ENCODE assay signal across 8 mouse cellular contexts in the genomic region with DNA sequence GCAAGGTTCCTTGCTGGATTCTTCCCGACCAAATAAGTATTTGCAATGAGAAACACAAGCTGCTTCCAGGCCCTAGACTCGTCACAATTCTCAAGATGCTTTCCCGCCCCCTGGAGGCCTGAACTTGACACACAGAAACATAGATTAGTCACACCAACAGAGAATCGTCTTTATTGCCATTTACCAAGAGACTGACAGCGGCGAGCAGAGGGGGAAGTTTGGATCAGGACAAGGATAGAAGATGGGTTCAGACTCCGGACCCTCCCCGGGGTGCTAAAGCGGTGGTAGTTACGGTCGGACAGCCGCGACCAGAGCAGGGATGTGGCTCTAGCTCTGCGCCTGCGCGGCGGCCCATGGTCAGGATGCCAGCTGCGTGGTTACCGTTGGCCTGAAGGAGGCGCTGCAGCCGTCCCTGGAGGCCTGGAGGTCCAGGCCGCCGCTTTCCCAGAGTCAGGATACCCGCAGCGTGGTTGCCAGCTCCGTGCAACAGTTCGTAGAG. TPM values are rescaled to one million over a fixed set of nuclear protein-coding genes. Genes with fewer than 3 reads are reported as not detected.
DNase-seq lines count a peak whose midpoint lies in the region; ATAC-seq lines count a peak whose summit lies in the region.

No protein-coding gene starts in this region.

- H3K9me3 ChIP-seq in hindbrain, embryonic 16.5 days (ENCODE audit: control insufficient read depth, low read length): no peaks in the 10 kb centered on the region

- under 1% methylated on average over 27 of the region's 27 CpGs for WGBS in hindbrain, embryonic 16.5 days

- H3K9ac ChIP-seq in hindbrain, embryonic 16.5 days (ENCODE audit: low read depth, low read length): peak overlapping the region; percentile 62

- H3K4me2 ChIP-seq in hindbrain, embryonic 16.5 days (ENCODE audit: low read length): peak overlapping the region; percentile 66

- peak overlapping the region; percentile 48 for H3K4me3 ChIP-seq in hindbrain, embryonic 16.5 days (ENCODE audit: low read length)

- H3K4me1 ChIP-seq in hindbrain, embryonic 16.5 days (ENCODE audit: control insufficient read depth, insufficient read depth, low read depth, low read length): peaks cover 12% of the 10 kb centered on the region

- H3K27ac ChIP-seq in hindbrain, embryonic 16.5 days (ENCODE audit: low read depth, low read length): peak overlapping the region; percentile 60

- peak; percentile 92 for DNase-seq in WW6 (ENCODE audit: low read depth, low spot score)
- peak; percentile 90 to 94 for DNase-seq in cerebellum, postnatal 4 days (ENCODE audit: low spot score in 2 of 2)
- peak; percentile 91 for DNase-seq in gastrocnemius, adult 18-20 months (ENCODE audit: low spot score)
- peak; percentile 83 for DNase-seq in left cerebral cortex, adult 11 months (ENCODE audit: low spot score)
- peak; percentile 87 to 92 for DNase-seq in lung, postnatal 4 days
- peak; percentile 75 for DNase-seq in retina, postnatal 7 days (ENCODE audit: low read depth, low spot score)
- DNase-seq in urinary bladder, adult 18-20 months (ENCODE audit: low spot score in 2 of 2): peak; percentile 49 to 81

- peak; percentile 57 for ATAC-seq in hindbrain, embryonic 16.5 days

- no peaks in the 10 kb centered on the region for H3K27me3 ChIP-seq in hindbrain, embryonic 16.5 days (replicated peaks; ENCODE audit: control insufficient read depth, insufficient read depth, low read length)

- H3K36me3 ChIP-seq in hindbrain, embryonic 16.5 days (ENCODE audit: control insufficient read depth, insufficient read depth, low read length): no peaks in the 10 kb centered on the region

RNA-seq across cellular contexts. Expression of a gene that starts 1.1 kb away (rescaled TPM):
- not detected for total RNA-seq in gastrocnemius, adult 18-20 months (2021)
- 0.48 and 0.59 TPM in 2 replicates for polyA plus RNA-seq in hindbrain, embryonic 16.5 days (2015; fragmentation: Nextera tagmentation; extraction: Ambion mirVana)

RNA-seq across cellular contexts. Expression of a gene that starts 1.9 kb away (rescaled TPM):
- not detected for total RNA-seq in gastrocnemius, adult 18-20 months (2021)
- polyA plus RNA-seq in hindbrain, embryonic 16.5 days (2015; fragmentation: Nextera tagmentation; extraction: Ambion mirVana): 8.9 and 10.0 TPM in 2 replicates

RNA-seq across cellular contexts. Expression of a gene that starts 9.2 kb away (rescaled TPM):
- total RNA-seq in gastrocnemius, adult 18-20 months (2021): 1 to 10 TPM; 5.2 to 5.7 TPM
- polyA plus RNA-seq in hindbrain, embryonic 16.5 days (2015; fragmentation: Nextera tagmentation; extraction: Ambion mirVana): 8.2 and 9.6 TPM in 2 replicates

RNA-seq across cellular contexts. Expression of a gene that starts 23.6 kb away (rescaled TPM):
- total RNA-seq in gastrocnemius, adult 18-20 months (2021): 10 to 100 TPM; 40.3 to 42.7 TPM
- polyA plus RNA-seq in hindbrain, embryonic 16.5 days (2015; fragmentation: Nextera tagmentation; extraction: Ambion mirVana): 43.7 and 43.8 TPM in 2 replicates

RNA-seq across cellular contexts. Expression of a gene that starts 47.9 kb away (rescaled TPM):
- not detected for total RNA-seq in gastrocnemius, adult 18-20 months (2021)
- 0.34 TPM in 1 of 2 replicates, not detected in the other for polyA plus RNA-seq in hindbrain, embryonic 16.5 days (2015; fragmentation: Nextera tagmentation; extraction: Ambion mirVana)

Comparison
In these comparisons a context has a peak if more than half of its experiments do, and no peak if none do; other contexts are left out.
1. Peak in every context shown above with its lines: DNase-seq, ATAC-seq, H3K4me3 ChIP-seq and H3K27ac ChIP-seq.